Mouse (Mus musculus) heart, adult 18-20 months (tissue): ENCODE data around the gene Vmn1r217. TPM values are rescaled to one million over a fixed set of nuclear protein-coding genes. Genes with fewer than 3 reads are reported as not detected.
"Not testable (repeated sequence)": the region's sequence is repeated elsewhere in the genome, so short reads cannot be mapped to it uniquely, and the experiment has no call there.

Source experiments
- DNase-seq, 2 experiments: peaks; one replicate each; pipeline ENCODE4 v3.0.0; 2021 to 2022; ENCODE audit warnings: mixed read lengths in 1 of 2
- long read RNA-seq, 2 experiments: library from polyadenylated mRNA; stranded (forward); transcript quantifications; one replicate each; pipeline ENCODE4 v2.0.0; 2021
- total RNA-seq, 2 experiments: library from RNA; stranded (reverse); gene quantifications; 2 replicates each; pipeline ENCODE4 v1.2.3; 2021

Gene Vmn1r217
- not detected for total RNA-seq
- long read RNA-seq, experiment 1 = 0 reads
- long read RNA-seq, experiment 2 = 0 reads

DNA sequence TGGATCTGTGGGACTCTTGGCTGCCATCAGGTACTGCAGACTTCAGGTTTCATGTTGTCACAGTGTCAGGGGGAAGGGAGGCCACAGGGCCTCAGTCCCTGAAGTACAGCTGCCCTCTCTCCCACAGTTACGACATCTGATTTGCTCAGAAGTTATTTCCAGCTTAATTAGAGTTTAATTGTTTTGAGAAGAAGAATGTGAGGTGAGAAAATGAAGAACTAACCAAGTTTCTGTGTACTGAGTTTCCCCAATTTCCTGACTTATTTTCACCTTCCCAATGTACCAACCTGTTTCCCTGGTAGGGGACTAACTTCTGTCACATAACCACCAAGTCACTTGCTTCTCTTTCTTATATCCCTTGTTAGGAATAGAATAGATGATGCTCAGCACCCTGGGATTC is at the start of gene Vmn1r217:
Vmn1r217 (minus strand) TSS at position 101 of the 400 bp plus-strand sequence.
- DNase-seq = not testable (repeated sequence)

GRCm38 (mm10) chr13:23166471-23166870 is 48.4 kb upstream of the Vmn1r217 start:
- not testable (repeated sequence) for DNase-seq

DNA sequence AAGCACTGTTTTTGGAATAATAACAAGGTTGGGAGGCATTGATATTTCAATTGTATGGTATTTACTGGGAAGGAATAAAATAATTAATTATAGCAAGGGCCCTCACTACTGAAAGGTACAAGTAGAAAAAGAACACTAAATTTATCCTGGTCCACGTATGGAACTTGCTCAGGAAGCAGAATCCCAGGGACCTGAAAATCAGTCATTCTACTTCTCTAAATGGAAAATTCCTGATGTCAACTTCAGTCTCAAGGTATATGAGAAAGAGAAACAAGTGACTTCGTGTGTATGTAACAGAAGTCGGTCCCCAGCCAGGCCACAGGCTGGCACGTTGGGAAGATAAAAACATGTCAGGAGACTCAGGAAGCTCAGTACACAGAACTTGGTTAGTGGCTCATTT is 41.0 kb upstream of the Vmn1r217 start, which contains the start of gene Vmn1r219:
Vmn1r219 (plus strand) TSS at position 301 of the 400 bp plus-strand sequence.
- DNase-seq = no peak

GRCm38 (mm10) chr13:23157848-23158247 is 39.8 kb upstream of the Vmn1r217 start:
- DNase-seq = no peak

- DNase-seq = no peak
Measured at GRCm38 (mm10) chr13:23138880-23139279, 20.9 kb upstream of the Vmn1r217 start.

DNA sequence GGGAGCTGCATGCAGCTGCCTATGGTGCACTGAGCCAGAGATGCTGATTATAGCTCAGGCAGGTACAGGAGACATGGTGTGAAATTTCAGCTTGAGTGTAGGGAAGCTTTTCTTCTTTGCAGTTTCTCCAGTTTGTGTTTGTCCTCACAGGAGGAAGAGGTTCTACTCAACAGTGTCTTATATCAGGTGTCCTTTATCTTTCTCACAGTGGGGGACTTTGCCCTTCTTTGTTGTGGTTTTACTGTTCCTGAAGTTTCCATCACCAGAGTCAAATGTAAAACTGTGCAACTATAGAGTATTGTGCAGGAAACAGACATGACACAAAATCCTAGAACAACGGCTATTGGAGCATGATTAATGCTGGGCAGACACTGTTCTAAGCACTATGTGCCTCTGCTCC is 15.5 kb upstream of the Vmn1r217 start:
- no peak for DNase-seq

DNA sequence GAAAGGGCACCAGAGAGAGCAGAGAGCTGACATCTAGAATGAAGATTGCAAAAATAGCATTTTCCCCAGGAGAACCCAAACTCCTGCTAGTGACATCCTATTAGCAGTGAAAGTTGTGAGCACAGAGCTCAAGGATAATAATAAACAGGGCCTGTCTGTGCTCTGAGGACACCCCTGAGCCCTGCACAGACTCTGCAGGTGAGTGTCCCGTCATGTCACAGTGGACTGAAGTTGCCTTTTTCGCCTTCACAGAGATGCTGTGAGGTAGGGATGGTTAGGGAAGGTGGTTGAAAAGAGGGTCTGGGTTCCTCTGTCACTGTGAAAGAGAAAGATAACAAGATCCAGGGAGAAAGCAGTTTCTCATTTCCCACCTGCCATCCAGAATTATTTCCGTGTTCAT is 15.1 kb upstream of the Vmn1r217 start, which contains the start of gene Vmn1r218:
Vmn1r218 (plus strand) TSS at position 57 of the 400 bp plus-strand sequence.
- DNase-seq = no peak

DNA sequence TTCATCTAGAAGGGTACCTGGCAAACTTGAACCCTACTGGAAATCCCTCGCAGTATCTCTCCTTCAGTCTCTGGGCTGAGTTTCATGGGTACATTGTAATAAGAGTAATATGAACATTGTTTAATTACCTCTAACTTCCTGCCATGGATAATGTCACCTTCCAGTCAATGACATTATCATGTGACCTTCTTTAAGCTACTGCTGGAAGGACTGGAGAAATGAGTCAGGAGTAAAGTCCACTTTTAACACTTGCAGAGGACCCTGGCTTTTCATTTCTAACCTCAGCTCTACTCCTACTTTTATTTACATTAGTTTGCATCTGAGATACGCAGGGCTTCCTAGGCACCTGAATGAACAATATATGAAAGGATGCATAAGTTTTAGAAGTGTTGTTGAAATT is 2.6 kb upstream of the Vmn1r217 start:
- no peak for DNase-seq

GRCm38 (mm10) chr13:23094386-23094785 is 23.6 kb downstream of the Vmn1r217 start:
- no peak for DNase-seq

GRCm38 (mm10) chr13:23069312-23069711 is 48.7 kb downstream of the Vmn1r217 start:
- DNase-seq = no peak

DNA sequence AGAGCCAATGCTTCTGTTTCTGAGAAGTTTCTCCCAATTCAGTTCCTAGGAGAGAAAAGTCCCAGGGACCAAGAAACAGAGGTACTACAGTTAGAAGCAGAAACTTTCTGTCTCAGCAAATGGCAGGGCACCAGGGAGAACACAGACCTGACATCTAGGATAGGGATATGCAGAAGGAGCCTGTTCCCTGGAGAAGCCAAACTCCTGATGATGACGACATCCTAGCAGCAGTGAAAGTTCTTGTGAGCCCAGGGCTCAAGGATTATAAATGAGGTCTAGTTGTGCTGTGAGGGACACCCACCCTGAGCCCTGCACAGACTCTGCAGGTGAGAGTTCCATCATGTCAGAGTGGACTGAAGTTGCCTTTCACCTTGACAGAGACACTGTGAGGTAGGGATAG is 50.3 kb downstream of the Vmn1r217 start, which contains the start of gene Vmn1r215:
Vmn1r215 (plus strand) TSS at position 301 of the 400 bp plus-strand sequence.
- no peak for DNase-seq

DNA sequence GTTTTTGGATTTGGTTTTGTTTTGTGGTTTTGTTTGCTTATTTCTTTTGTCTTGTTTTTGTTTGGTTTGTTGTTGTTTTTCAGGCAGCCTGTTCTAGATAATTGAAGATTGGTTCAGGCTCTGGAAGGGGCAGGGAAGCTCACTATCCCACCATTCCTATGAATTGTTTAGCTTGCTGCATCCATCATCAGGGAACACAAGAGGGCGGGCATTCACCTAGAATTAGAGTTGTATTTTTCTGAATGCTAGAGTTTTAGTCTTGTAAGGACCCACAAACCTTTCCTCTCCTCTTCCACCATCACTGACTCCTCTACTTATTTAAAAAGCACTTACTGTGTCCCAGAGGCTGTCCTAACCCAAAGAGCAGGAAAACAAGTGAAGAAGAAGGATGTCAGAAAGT is 60.2 kb downstream of the Vmn1r217 start:
- no peak for DNase-seq

Other genes starting within 250 kb of the Vmn1r217 start
- gene Vmn1r212, start 234.0 kb downstream of the Vmn1r217 start, total RNA-seq = not detected
- gene Vmn1r213, start 110.6 kb downstream of the Vmn1r217 start, total RNA-seq = not detected
- gene Vmn1r214, start 87.8 kb downstream of the Vmn1r217 start, total RNA-seq = not detected
- gene Vmn1r215, start 50.2 kb downstream of the Vmn1r217 start, total RNA-seq = not detected
- not detected for gene Vmn1r218, start 14.9 kb upstream of the Vmn1r217 start, total RNA-seq
- not detected for gene Vmn1r219, start 41.1 kb upstream of the Vmn1r217 start, total RNA-seq
- gene Vmn1r220, start 69.7 kb upstream of the Vmn1r217 start, total RNA-seq = not detected
- gene Vmn1r221, start 95.9 kb upstream of the Vmn1r217 start, total RNA-seq = not detected
- not detected for gene Vmn1r222, start 117.7 kb upstream of the Vmn1r217 start, total RNA-seq
- gene Vmn1r223, start 128.9 kb upstream of the Vmn1r217 start, total RNA-seq = not detected